Comparison of ENCODE assay signal across 8 mouse cellular contexts in genomic region chr8:90907516-90907847, GRCm38 (mm10).
DNase-seq lines count a peak whose midpoint lies in the region; ATAC-seq lines count a peak whose summit lies in the region.

No protein-coding gene starts in this region.

- H3K4me3 ChIP-seq in lung, embryonic 15.5 days: peak overlapping the region; percentile 85
- peak overlapping the region; percentile 83 for H3K4me3 ChIP-seq in embryonic facial prominence, embryonic 14.5 days (ENCODE audit: low read depth, low read length)
- H3K4me3 ChIP-seq in limb, embryonic 10.5 days: peak overlapping the region; percentile 96
- H3K4me3 ChIP-seq in neural tube, embryonic 15.5 days (replicated peaks): peak overlapping the region; percentile 84

- no peaks in the 10 kb centered on the region for H3K36me3 ChIP-seq in lung, embryonic 15.5 days
- no peaks in the 10 kb centered on the region for H3K36me3 ChIP-seq in embryonic facial prominence, embryonic 14.5 days (ENCODE audit: control insufficient read depth, insufficient read depth, low read length)
- no peaks in the 10 kb centered on the region for H3K36me3 ChIP-seq in limb, embryonic 10.5 days
- H3K36me3 ChIP-seq in neural tube, embryonic 15.5 days: no peaks in the 10 kb centered on the region

- H3K27me3 ChIP-seq in lung, embryonic 15.5 days: no peaks in the 10 kb centered on the region
- no peaks in the 10 kb centered on the region for H3K27me3 ChIP-seq in embryonic facial prominence, embryonic 14.5 days (replicated peaks; ENCODE audit: control insufficient read depth, insufficient read depth, low read length)
- H3K27me3 ChIP-seq in limb, embryonic 10.5 days (ENCODE audit: low read depth, poor library complexity, severe bottlenecking): no peaks in the 10 kb centered on the region
- H3K27me3 ChIP-seq in neural tube, embryonic 15.5 days (replicated peaks): no peaks in the 10 kb centered on the region

- ATAC-seq in lung, embryonic 15.5 days (ENCODE audit: borderline replicate concordance, extremely low read depth, low FRiP score, low TSS enrichment): no peak
- ATAC-seq in embryonic facial prominence, embryonic 14.5 days (ENCODE audit: low read depth): no peak
- 0 out of 2 replicates have a peak, but pooled peaks have one; percentile 1 for ATAC-seq in neural tube, embryonic 15.5 days (ENCODE audit: low FRiP score)

- H3K9ac ChIP-seq in lung, embryonic 15.5 days: peak overlapping the region; percentile 74
- peak overlapping the region; percentile 79 for H3K9ac ChIP-seq in embryonic facial prominence, embryonic 14.5 days (ENCODE audit: low read depth, low read length)
- H3K9ac ChIP-seq in neural tube, embryonic 15.5 days (replicated peaks): peak overlapping the region; percentile 71

- peak overlapping the region; percentile 98 for H3K4me2 ChIP-seq in lung, embryonic 15.5 days
- H3K4me2 ChIP-seq in embryonic facial prominence, embryonic 14.5 days (ENCODE audit: low read depth, low read length): peak overlapping the region; percentile 88
- H3K4me2 ChIP-seq in neural tube, embryonic 15.5 days: peak overlapping the region; percentile 90

- H3K4me1 ChIP-seq in lung, embryonic 15.5 days: no peaks in the 10 kb centered on the region; the same call in 1 of the 2 replicates
- H3K4me1 ChIP-seq in embryonic facial prominence, embryonic 14.5 days (ENCODE audit: control insufficient read depth, insufficient read depth, low read length): peaks cover 4% of the 10 kb centered on the region; the same call in 1 of the 2 replicates
- peaks cover 19% of the 10 kb centered on the region for H3K4me1 ChIP-seq in limb, embryonic 10.5 days
- peaks cover 18% of the 10 kb centered on the region for H3K4me1 ChIP-seq in neural tube, embryonic 15.5 days

- WGBS in lung, embryonic 15.5 days: 24% methylated on average over 10 of the region's 10 CpGs
- 20% methylated on average over 10 of the region's 10 CpGs for WGBS in embryonic facial prominence, embryonic 14.5 days
- 21% methylated on average over 10 of the region's 10 CpGs for WGBS in limb, embryonic 10.5 days
- WGBS in neural tube, embryonic 15.5 days: 19% methylated on average over 10 of the region's 10 CpGs

- peak overlapping the region; percentile 89 for H3K27ac ChIP-seq in lung, embryonic 15.5 days
- peak overlapping the region; percentile 77 for H3K27ac ChIP-seq in embryonic facial prominence, embryonic 14.5 days (replicated peaks; ENCODE audit: low read depth, low read length)
- peak overlapping the region; percentile 97 for H3K27ac ChIP-seq in limb, embryonic 10.5 days
- H3K27ac ChIP-seq in neural tube, embryonic 15.5 days (replicated peaks): peak overlapping the region; percentile 92

- DNase-seq in lung, postnatal 14 days: no peak
- DNase-seq in embryonic facial prominence, embryonic 14.5 days (ENCODE audit: low spot score): no peak
- no peak for DNase-seq in limb, embryonic 10.5 days (ENCODE audit: low spot score)
- DNase-seq in cerebellum, adult 11 months: no peak
- DNase-seq in left cerebral cortex, adult 9 months (ENCODE audit: low spot score in 2 of 2): no peak
- DNase-seq in adrenal gland, adult (ENCODE audit: inconsistent age in 2 of 2, low spot score in 1 of 2): no peak

- no peaks in the 10 kb centered on the region for H3K9me3 ChIP-seq in lung, embryonic 15.5 days
- no peaks in the 10 kb centered on the region for H3K9me3 ChIP-seq in embryonic facial prominence, embryonic 14.5 days (ENCODE audit: control insufficient read depth, low read length)
- H3K9me3 ChIP-seq in limb, embryonic 10.5 days (replicated peaks): no peaks in the 10 kb centered on the region
- no peaks in the 10 kb centered on the region for H3K9me3 ChIP-seq in neural tube, embryonic 15.5 days (replicated peaks)
